Mouse (Mus musculus): Measurements from ENCODE around the gene Zbtb38. TPM values are rescaled to one million over a fixed set of nuclear protein-coding genes. Genes with fewer than 3 reads are reported as not detected.
A peak's percentile ranks its signal among the peaks of the same experiment; 100 is the strongest.

Zbtb38 gene
- total RNA-seq (2014; rRNA removed) (36.2 and 46.5 TPM in 2 replicates), polyA plus RNA-seq (2015; fragmentation: Nextera tagmentation; extraction: Ambion mirVana) (36.6 and 38.7 TPM in 2 replicates)

DNA sequence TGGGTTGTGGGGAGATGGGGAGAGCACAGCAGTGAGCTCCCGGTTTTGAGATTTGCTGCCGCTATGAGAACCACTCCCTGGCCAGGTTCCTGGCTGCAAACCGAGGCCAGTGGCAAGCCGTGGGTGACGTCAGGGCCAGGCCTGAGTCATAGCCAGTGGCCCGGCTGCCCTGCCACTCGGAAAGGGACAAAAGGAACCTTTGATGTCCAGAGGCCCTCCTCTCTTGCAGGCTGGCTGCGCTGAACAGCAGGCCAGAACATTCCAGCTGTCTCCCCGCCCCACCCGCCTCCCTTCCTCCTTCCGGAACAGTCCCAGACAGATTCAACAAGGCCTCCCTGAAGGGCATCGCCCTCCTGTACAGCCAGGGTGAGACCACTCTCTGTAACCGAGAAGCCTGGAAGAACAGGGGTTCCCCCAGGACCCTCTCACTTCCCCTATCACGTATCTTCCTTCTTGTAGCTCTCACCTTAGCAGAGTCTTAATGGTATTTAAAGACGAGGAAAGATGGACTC lies at the start of gene Zbtb38:
Gene Zbtb38 (minus strand): TSS at position 229 of the 512 bp plus-strand sequence.
- peak; percentile 85 for ATAC-seq
- H3K27me3 ChIP-seq (ENCODE audit: insufficient read depth, low read length): no peaks in the 10 kb centered on the region
- no peaks in the 10 kb centered on the region for H3K9me3 ChIP-seq (ENCODE audit: low read length)
- no peaks in the 10 kb centered on the region for H3K36me3 ChIP-seq (ENCODE audit: insufficient read depth, low read length)
- H3K27ac ChIP-seq: peak within 1 kb of the TSS; percentile 26; the same call in 1 of the 2 replicates
- H3K4me3 ChIP-seq (ENCODE audit: low read length): no peak within 1 kb of the TSS
- H3K4me2 ChIP-seq (ENCODE audit: low read depth, low read length): no peak within 1 kb of the TSS
- peak; percentile 27 for DNase-seq (ENCODE audit: low spot score)
- no peaks in the 10 kb centered on the region for H3K4me1 ChIP-seq (ENCODE audit: insufficient read depth, low read length)
- TF ChIP-seq CTCF (IDR thresholded peaks at IDR 0.05; ENCODE audit: low read depth): no peak
- WGBS: 48% methylated on average over 15 of the region's 15 CpGs
- no peak within 1 kb of the TSS for H3K9ac ChIP-seq (replicated peaks; ENCODE audit: low read length)

- 33% methylated on average over 5 of the region's 5 CpGs for WGBS
- DNase-seq (ENCODE audit: low spot score): peak; percentile 62
Measured at GRCm38 (mm10) chr9:96800131-96800825, 47.6 kb upstream of the Zbtb38 start.

GRCm38 (mm10) chr9:96797311-96797710 lies 44.7 kb upstream of the Zbtb38 start:
- H3K9me3 ChIP-seq (ENCODE audit: low read length): no peaks in the 10 kb centered on the region
- no peak overlapping the region for H3K4me3 ChIP-seq (ENCODE audit: low read length)
- H3K9ac ChIP-seq (replicated peaks; ENCODE audit: low read length): no peak overlapping the region
- no peak overlapping the region for H3K27ac ChIP-seq
- H3K27me3 ChIP-seq (ENCODE audit: insufficient read depth, low read length): no peaks in the 10 kb centered on the region
- H3K4me2 ChIP-seq (ENCODE audit: low read depth, low read length): no peak overlapping the region
- ATAC-seq (no peak), DNase-seq (ENCODE audit: low spot score) (no peak)
- 96% methylated on average over 3 of the region's 3 CpGs for WGBS
- no peaks in the 10 kb centered on the region for H3K36me3 ChIP-seq (ENCODE audit: insufficient read depth, low read length)
- H3K4me1 ChIP-seq (ENCODE audit: insufficient read depth, low read length): peaks cover 5% of the 10 kb centered on the region; the same call in 1 of the 2 replicates
- TF ChIP-seq CTCF (IDR thresholded peaks at IDR 0.05; ENCODE audit: low read depth): no peak

More at GRCm38 (mm10) chr9:96800131-96800825, 47.6 kb upstream of the Zbtb38 start:
- H3K27me3 ChIP-seq (ENCODE audit: insufficient read depth, low read length): no peaks in the 10 kb centered on the region
- H3K4me1 ChIP-seq (ENCODE audit: insufficient read depth, low read length): peaks cover 3% of the 10 kb centered on the region; the same call in 1 of the 2 replicates
- H3K4me2 ChIP-seq (ENCODE audit: low read depth, low read length): no peak overlapping the region
- no peak overlapping the region for H3K27ac ChIP-seq
- no peak overlapping the region for H3K9ac ChIP-seq (replicated peaks; ENCODE audit: low read length)
- H3K4me3 ChIP-seq (ENCODE audit: low read length): no peak overlapping the region
- peak; percentile 72 for TF ChIP-seq CTCF (IDR thresholded peaks at IDR 0.05; ENCODE audit: low read depth)
- ATAC-seq: no peak
- no peaks in the 10 kb centered on the region for H3K9me3 ChIP-seq (ENCODE audit: low read length)
- H3K36me3 ChIP-seq (ENCODE audit: insufficient read depth, low read length): no peaks in the 10 kb centered on the region

GRCm38 (mm10) chr9:96795399-96795928 lies 42.8 kb upstream of the Zbtb38 start:
- Histone ChIP-seq H3K27ac (peak overlapping the region; percentile 64; the same call in 1 of the 2 replicates), H3K9ac (replicated peaks; ENCODE audit: low read length) (peak overlapping the region; percentile 48), H3K36me3 (ENCODE audit: insufficient read depth, low read length) (no peaks in the 10 kb centered on the region), H3K9me3 (ENCODE audit: low read length) (no peaks in the 10 kb centered on the region), H3K4me3 (ENCODE audit: low read length) (peak overlapping the region; percentile 42), H3K4me1 (ENCODE audit: insufficient read depth, low read length) (peaks cover 5% of the 10 kb centered on the region; the same call in 1 of the 2 replicates), H3K27me3 (ENCODE audit: insufficient read depth, low read length) (no peaks in the 10 kb centered on the region), H3K4me2 (ENCODE audit: low read depth, low read length) (peak overlapping the region; percentile 77)
- no peak for TF ChIP-seq CTCF (IDR thresholded peaks at IDR 0.05; ENCODE audit: low read depth)
- DNase-seq (ENCODE audit: low spot score) (peak; percentile 79), ATAC-seq (peak; percentile 90)
- 5% methylated on average over 10 of the region's 10 CpGs for WGBS

- Histone ChIP-seq H3K4me2 (ENCODE audit: low read depth, low read length) (no peak overlapping the region), H3K9me3 (ENCODE audit: low read length) (no peaks in the 10 kb centered on the region), H3K4me3 (ENCODE audit: low read length) (no peak overlapping the region), H3K27me3 (ENCODE audit: insufficient read depth, low read length) (no peaks in the 10 kb centered on the region), H3K36me3 (ENCODE audit: insufficient read depth, low read length) (no peaks in the 10 kb centered on the region), H3K4me1 (ENCODE audit: insufficient read depth, low read length) (peaks cover 5% of the 10 kb centered on the region; the same call in 1 of the 2 replicates), H3K27ac (no peak overlapping the region), H3K9ac (replicated peaks; ENCODE audit: low read length) (no peak overlapping the region)
- DNase-seq (ENCODE audit: low spot score) (no peak), ATAC-seq (no peak)
- WGBS: 95% methylated on average over 2 of the region's 2 CpGs
- no peak for TF ChIP-seq CTCF (IDR thresholded peaks at IDR 0.05; ENCODE audit: low read depth)
Measured at GRCm38 (mm10) chr9:96794601-96795000, 42.0 kb upstream of the Zbtb38 start.

GRCm38 (mm10) chr9:96792543-96792942 lies 39.9 kb upstream of the Zbtb38 start:
- H3K27ac ChIP-seq: no peak overlapping the region
- H3K4me3 ChIP-seq (ENCODE audit: low read length): no peak overlapping the region
- no peaks in the 10 kb centered on the region for H3K9me3 ChIP-seq (ENCODE audit: low read length)
- no peaks in the 10 kb centered on the region for H3K27me3 ChIP-seq (ENCODE audit: insufficient read depth, low read length)
- DNase-seq (ENCODE audit: low spot score) (no peak), ATAC-seq (no peak)
- no peak for TF ChIP-seq CTCF (IDR thresholded peaks at IDR 0.05; ENCODE audit: low read depth)
- no peak overlapping the region for H3K9ac ChIP-seq (replicated peaks; ENCODE audit: low read length)
- H3K36me3 ChIP-seq (ENCODE audit: insufficient read depth, low read length): no peaks in the 10 kb centered on the region
- H3K4me1 ChIP-seq (ENCODE audit: insufficient read depth, low read length): peaks cover 5% of the 10 kb centered on the region; the same call in 1 of the 2 replicates
- 86% methylated on average over 2 of the region's 2 CpGs for WGBS
- H3K4me2 ChIP-seq (ENCODE audit: low read depth, low read length): no peak overlapping the region
